Mouse (Mus musculus): ENCODE data around the gene Purb. TPM values are rescaled to one million over a fixed set of nuclear protein-coding genes. Genes with fewer than 3 reads are reported as not detected.
A peak's percentile ranks its signal among the peaks of the same experiment; 100 is the strongest.

Purb gene
- total and polyA plus RNA-seq, 3 experiments: 19.3 to 45.2 (median 42.4) TPM

DNA sequence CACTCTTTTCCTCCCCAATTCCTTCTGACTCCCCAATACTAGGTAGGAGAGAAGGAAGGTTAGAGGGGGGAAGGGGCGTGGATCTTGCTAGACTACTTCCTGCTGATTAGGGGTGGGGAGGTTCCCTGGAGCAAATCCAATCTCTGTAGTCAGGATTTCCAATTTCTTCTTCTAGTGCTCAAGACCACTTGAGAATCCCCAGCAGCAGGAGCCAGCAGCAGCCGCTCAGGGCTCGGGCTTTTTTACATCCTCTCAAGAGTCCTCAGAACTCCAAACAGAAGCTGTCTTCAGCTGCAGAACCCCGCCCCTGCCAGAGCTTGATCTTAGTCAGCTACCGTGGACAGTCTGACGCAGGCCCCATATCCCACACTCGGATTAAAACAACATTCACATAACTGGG lies 11.8 kb upstream of the Purb start:
- Histone ChIP-seq H3K36me3 (replicated peaks in 1 of 2; ENCODE audit: control insufficient read depth in 1 of 2, insufficient read depth in 1 of 2, low read length in 1 of 2) (no peaks in the 10 kb centered on the region), H3K4me1 (ENCODE audit: control insufficient read depth in 1 of 2, insufficient read depth in 2 of 2) (peaks cover 0 to 18% of the 10 kb centered on the region in 2 experiments; a peak in 2 of 4 replicates), H3K9me3 (replicated peaks; ENCODE audit: low read length) (no peaks in the 10 kb centered on the region), H3K4me3 (replicated peaks in 1 of 3; ENCODE audit: low read depth in 2 of 3, low read length in 2 of 3, poor library complexity in 1 of 3) (no peak overlapping the region), H3K27ac (ENCODE audit: insufficient read depth, low read depth) (no peak overlapping the region), H3K4me2 (ENCODE audit: insufficient read depth, low read depth, poor library complexity, severe bottlenecking) (no peak overlapping the region), H3K27me3 (replicated peaks) (no peaks in the 10 kb centered on the region), H3K79me2 (replicated peaks; ENCODE audit: control insufficient read depth, extremely low read depth, insufficient read depth, poor library complexity, severe bottlenecking) (no peaks in the 10 kb centered on the region), H3K9ac (ENCODE audit: insufficient read depth, low read depth) (no peak overlapping the region)
- dilution Hi-C loops (cut with MboI; ENCODE audit: extremely low pct_ligation_motif_present, extremely low pct_unique_long_range_greater_than_20kb, low sequenced_read_pairs) (no loop called here), in situ Hi-C loops (cut with MboI; ENCODE audit: low pct_ligation_motif_present, low pct_unique_long_range_greater_than_20kb, low sequenced_read_pairs) (no loop called here)
- no peak for DNase-seq (ENCODE audit: extremely low read depth)
- TF ChIP-seq JUND (conservative IDR thresholded peaks at IDR 0.05; ENCODE audit: low read depth, low read length): no peak
- no peak for TF ChIP-seq ZKSCAN1 (IDR thresholded peaks at IDR 0.05; ENCODE audit: borderline replicate concordance, low read depth, low read length)
- TF ChIP-seq NELFE (IDR thresholded peaks at IDR 0.05; ENCODE audit: low read depth, low read length): 0 out of 2 replicates have a peak, but pooled peaks have one; percentile 13
- TF ChIP-seq MYC (IDR thresholded peaks at IDR 0.05; ENCODE audit: low read depth, low read length): no peak
- no peak for TF ChIP-seq ETS1 (conservative IDR thresholded peaks at IDR 0.05; ENCODE audit: low read depth, low read length)
- TF ChIP-seq IRF4 (IDR thresholded peaks at IDR 0.05; ENCODE audit: low read depth, low read length): no peak
- no peak for TF ChIP-seq MXI1 (IDR thresholded peaks at IDR 0.05; ENCODE audit: low read depth, low read length)

DNA sequence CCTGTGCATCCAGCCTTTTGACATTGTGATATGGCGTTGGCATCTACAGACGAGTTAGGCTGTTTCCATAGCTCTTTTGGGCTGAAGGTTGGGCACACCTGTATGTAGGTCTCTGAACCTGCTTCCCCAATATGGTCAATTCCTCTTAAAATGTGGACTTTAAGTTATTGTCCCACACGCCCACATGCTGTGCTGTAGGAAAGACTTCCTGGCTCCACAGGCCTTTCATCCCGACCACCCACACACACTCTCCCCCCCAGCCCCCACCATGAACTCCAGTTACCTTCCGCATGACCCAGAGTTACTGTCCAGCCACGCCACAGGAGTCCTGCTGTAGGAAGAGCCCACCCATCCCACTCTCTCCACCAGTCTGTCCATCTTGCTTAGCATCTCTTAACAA lies 11.2 kb upstream of the Purb start:
- Histone ChIP-seq H3K27me3 (replicated peaks) (no peaks in the 10 kb centered on the region), H3K9ac (ENCODE audit: insufficient read depth, low read depth) (no peak overlapping the region), H3K27ac (ENCODE audit: insufficient read depth, low read depth) (no peak overlapping the region), H3K4me3 (replicated peaks in 1 of 3; ENCODE audit: low read depth in 2 of 3, low read length in 2 of 3, poor library complexity in 1 of 3) (no peak overlapping the region), H3K4me1 (ENCODE audit: control insufficient read depth in 1 of 2, insufficient read depth in 2 of 2) (peaks cover 0 to 22% of the 10 kb centered on the region in 2 experiments; a peak in 2 of 4 replicates), H3K79me2 (replicated peaks; ENCODE audit: control insufficient read depth, extremely low read depth, insufficient read depth, poor library complexity, severe bottlenecking) (no peaks in the 10 kb centered on the region), H3K4me2 (ENCODE audit: insufficient read depth, low read depth, poor library complexity, severe bottlenecking) (no peak overlapping the region), H3K36me3 (replicated peaks in 1 of 2; ENCODE audit: control insufficient read depth in 1 of 2, insufficient read depth in 1 of 2, low read length in 1 of 2) (no peaks in the 10 kb centered on the region), H3K9me3 (replicated peaks; ENCODE audit: low read length) (no peaks in the 10 kb centered on the region)
- in situ Hi-C loops (cut with MboI; ENCODE audit: low pct_ligation_motif_present, low pct_unique_long_range_greater_than_20kb, low sequenced_read_pairs): no loop called here
- no peak for DNase-seq (ENCODE audit: extremely low read depth)
- dilution Hi-C loops (cut with MboI; ENCODE audit: extremely low pct_ligation_motif_present, extremely low pct_unique_long_range_greater_than_20kb, low sequenced_read_pairs): no loop called here
- no peak for TF ChIP-seq ETS1 (conservative IDR thresholded peaks at IDR 0.05; ENCODE audit: low read depth, low read length)
- TF ChIP-seq E2F4 (IDR thresholded peaks at IDR 0.05; ENCODE audit: insufficient replicate concordance, low read depth, low read length): no peak
- TF ChIP-seq ZMIZ1 (IDR thresholded peaks at IDR 0.05; ENCODE audit: low read depth, low read length): no peak
- TF ChIP-seq IRF4 (IDR thresholded peaks at IDR 0.05; ENCODE audit: low read depth, low read length): no peak

DNA sequence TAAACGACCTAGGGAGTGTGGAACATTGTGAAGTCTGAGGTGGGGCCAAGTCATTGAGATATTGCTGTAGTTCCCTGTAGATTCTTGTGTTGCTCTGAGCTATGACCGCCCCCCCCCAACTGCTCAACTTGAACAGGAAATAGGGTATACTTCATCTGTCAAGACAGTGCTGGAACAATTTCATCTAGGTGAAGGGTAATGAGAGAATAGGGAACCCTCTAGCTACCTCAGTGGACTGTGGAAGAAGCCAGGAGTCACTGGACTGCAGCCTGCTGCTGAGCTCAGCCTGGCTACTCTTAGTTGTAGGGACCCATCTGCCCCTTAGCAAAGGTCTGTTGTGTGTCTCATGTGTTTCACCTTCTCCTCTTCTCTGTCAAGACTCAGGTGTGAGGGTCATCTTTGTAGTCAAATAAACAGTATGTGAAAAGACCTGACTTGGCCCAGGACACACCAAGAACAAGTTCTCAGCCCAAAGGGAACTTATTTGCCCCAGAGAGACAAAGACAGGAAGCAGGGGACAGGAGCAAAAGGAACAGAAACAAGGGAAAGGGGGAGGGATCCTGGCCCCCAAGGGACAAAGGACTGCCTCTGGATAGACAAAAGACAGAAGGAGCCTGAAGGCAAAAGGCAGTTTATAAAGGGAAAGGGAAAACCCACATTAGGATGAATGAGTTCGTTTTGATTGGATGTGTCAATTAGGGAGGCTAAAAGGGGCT lies 8.7 kb upstream of the Purb start:
- in situ Hi-C loops (cut with MboI; ENCODE audit: low pct_ligation_motif_present, low pct_unique_long_range_greater_than_20kb, low sequenced_read_pairs) (no loop called here), dilution Hi-C loops (cut with MboI; ENCODE audit: extremely low pct_ligation_motif_present, extremely low pct_unique_long_range_greater_than_20kb, low sequenced_read_pairs) (no loop called here)
- H3K4me1 ChIP-seq (ENCODE audit: control insufficient read depth in 1 of 2, insufficient read depth in 2 of 2): peaks cover 0 to 21% of the 10 kb centered on the region in 2 experiments; a peak in 2 of 4 replicates
- no peaks in the 10 kb centered on the region for H3K79me2 ChIP-seq (replicated peaks; ENCODE audit: control insufficient read depth, extremely low read depth, insufficient read depth, poor library complexity, severe bottlenecking)
- H3K4me3 ChIP-seq (replicated peaks in 1 of 3; ENCODE audit: low read depth in 2 of 3, low read length in 2 of 3, poor library complexity in 1 of 3): no peak overlapping the region
- no peaks in the 10 kb centered on the region for H3K9me3 ChIP-seq (replicated peaks; ENCODE audit: low read length)
- no peak overlapping the region for H3K4me2 ChIP-seq (ENCODE audit: insufficient read depth, low read depth, poor library complexity, severe bottlenecking)
- no peaks in the 10 kb centered on the region for H3K27me3 ChIP-seq (replicated peaks)
- DNase-seq (ENCODE audit: extremely low read depth): no peak
- H3K9ac ChIP-seq (ENCODE audit: insufficient read depth, low read depth): no peak overlapping the region
- no peaks in the 10 kb centered on the region for H3K36me3 ChIP-seq (replicated peaks in 1 of 2; ENCODE audit: control insufficient read depth in 1 of 2, insufficient read depth in 1 of 2, low read length in 1 of 2)
- no peak overlapping the region for H3K27ac ChIP-seq (ENCODE audit: insufficient read depth, low read depth)
- TF ChIP-seq MXI1 (IDR thresholded peaks at IDR 0.05; ENCODE audit: low read depth, low read length): no peak
- no peak for TF ChIP-seq SIN3A (IDR thresholded peaks at IDR 0.05; ENCODE audit: low read length)
- TF ChIP-seq ZMIZ1 (IDR thresholded peaks at IDR 0.05; ENCODE audit: low read depth, low read length): no peak
- no peak for TF ChIP-seq JUN (IDR thresholded peaks at IDR 0.05; ENCODE audit: insufficient read depth, low read depth, low read length)
- TF ChIP-seq E2F4 (IDR thresholded peaks at IDR 0.05; ENCODE audit: insufficient replicate concordance, low read depth, low read length): no peak
- TF ChIP-seq IRF4 (IDR thresholded peaks at IDR 0.05; ENCODE audit: low read depth, low read length): no peak
- no peak for TF ChIP-seq USF2 (conservative IDR thresholded peaks at IDR 0.05; ENCODE audit: low read depth, low read length)
- no peak for TF ChIP-seq ETS1 (conservative IDR thresholded peaks at IDR 0.05; ENCODE audit: low read depth, low read length)
- TF ChIP-seq JUND (conservative IDR thresholded peaks at IDR 0.05; ENCODE audit: low read depth, low read length): no peak
- TF ChIP-seq CTCF (conservative IDR thresholded peaks at IDR 0.05 in 1 of 2, IDR thresholded peaks at IDR 0.05 in 1 of 2; ENCODE audit: low read depth in 2 of 2, low read length in 2 of 2): no peak
- TF ChIP-seq SMC3 (IDR thresholded peaks at IDR 0.05; ENCODE audit: low read depth, low read length): no peak
- no peak for TF ChIP-seq NELFE (IDR thresholded peaks at IDR 0.05; ENCODE audit: low read depth, low read length)
- TF ChIP-seq UBTF (IDR thresholded peaks at IDR 0.05; ENCODE audit: low read depth, low read length): no peak
- no peak for TF ChIP-seq ZNF384 (IDR thresholded peaks at IDR 0.05; ENCODE audit: low read depth, low read length)
